Mouse (Mus musculus) lung, postnatal 36 days (tissue): ENCODE measurements around the gene ccdc198.
A peak's percentile ranks its signal among the peaks of the same experiment; 100 is the strongest.

Experiments used
- DNase-seq: peaks from one replicate; pipeline ENCODE4 v3.0.0; 2022; ENCODE audit warnings: mixed read lengths

Gene ccdc198

GRCm38 (mm10) chr14:49197031-49197527 is 48.2 kb downstream of the ccdc198 start:
- DNase-seq = no peak

GRCm38 (mm10) chr14:49186270-49186669 is 59.0 kb downstream of the ccdc198 start:
- no peak for DNase-seq

GRCm38 (mm10) chr14:49179736-49180135 is 65.5 kb downstream of the ccdc198 start:
- DNase-seq = no peak

- peak; percentile 10 for DNase-seq
Measured at GRCm38 (mm10) chr14:49173290-49174135, 71.8 kb downstream of the ccdc198 start.

GRCm38 (mm10) chr14:49172582-49172988 is 72.7 kb downstream of the ccdc198 start:
- DNase-seq = peak; percentile 42

- DNase-seq = peak; percentile 99
Measured at GRCm38 (mm10) chr14:49171867-49172581, 73.2 kb downstream of the ccdc198 start, which contains the start of gene Naa30. TSS of gene Naa30 (plus strand) at chr14:49172226.

GRCm38 (mm10) chr14:49171286-49171685 is 74.0 kb downstream of the ccdc198 start:
- DNase-seq = no peak
